Mouse (Mus musculus): ENCODE data around the gene Tmco5b. TPM values are rescaled to one million over a fixed set of nuclear protein-coding genes. Genes with fewer than 3 reads are reported as not detected.

Gene Tmco5b
- total and polyA plus RNA-seq, 3 experiments = not detected

GRCm38 (mm10) chr2:113302349-113303239 is 17.1 kb downstream of the Tmco5b start:
- Histone ChIP-seq H3K27ac (ENCODE audit: insufficient read depth, low read depth) (no peak overlapping the region), H3K79me2 (replicated peaks; ENCODE audit: control insufficient read depth, extremely low read depth, insufficient read depth, poor library complexity, severe bottlenecking) (no peaks in the 10 kb centered on the region), H3K9me3 (replicated peaks; ENCODE audit: low read length) (no peaks in the 10 kb centered on the region), H3K27me3 (replicated peaks) (no peaks in the 10 kb centered on the region), H3K4me1 (ENCODE audit: control insufficient read depth in 1 of 2, insufficient read depth in 2 of 2) (peaks cover 0 to 7% of the 10 kb centered on the region in 2 experiments; a peak in 2 of 4 replicates), H3K4me3 (replicated peaks in 1 of 3; ENCODE audit: low read depth in 2 of 3, low read length in 2 of 3, poor library complexity in 1 of 3) (no peak overlapping the region), H3K4me2 (ENCODE audit: insufficient read depth, low read depth, poor library complexity, severe bottlenecking) (peak overlapping the region; percentile 50; the same call in 1 of the 2 replicates), H3K36me3 (replicated peaks in 1 of 2; ENCODE audit: control insufficient read depth in 1 of 2, insufficient read depth in 1 of 2, low read length in 1 of 2) (no peaks in the 10 kb centered on the region), H3K9ac (ENCODE audit: insufficient read depth, low read depth) (no peak overlapping the region)
- TF ChIP-seq IRF4 (IDR thresholded peaks at IDR 0.05; ENCODE audit: low read depth, low read length) = no peak
- TF ChIP-seq MXI1 (IDR thresholded peaks at IDR 0.05; ENCODE audit: low read depth, low read length) = no peak
- TF ChIP-seq MYC (IDR thresholded peaks at IDR 0.05; ENCODE audit: low read depth, low read length) = peak; percentile 61; the same call in 1 of the 2 replicates
- peak; percentile 18 to 76; a peak in 3 of 4 replicates for TF ChIP-seq CTCF (conservative IDR thresholded peaks at IDR 0.05 in 1 of 2, IDR thresholded peaks at IDR 0.05 in 1 of 2; ENCODE audit: low read depth in 2 of 2, low read length in 2 of 2)
- TF ChIP-seq SMC3 (IDR thresholded peaks at IDR 0.05; ENCODE audit: low read depth, low read length) = peak; percentile 58
- TF ChIP-seq ZC3H11A (IDR thresholded peaks at IDR 0.05; ENCODE audit: low read depth, low read length) = no peak
- peak; percentile 74 for TF ChIP-seq RAD21 (IDR thresholded peaks at IDR 0.05; ENCODE audit: low read depth, low read length)
- no peak for TF ChIP-seq MEF2A (IDR thresholded peaks at IDR 0.05; ENCODE audit: borderline replicate concordance, low read depth, low read length)
- peak; percentile 46; the same call in 1 of the 2 replicates for TF ChIP-seq ELF1 (IDR thresholded peaks at IDR 0.05; ENCODE audit: low read depth, low read length)
- TF ChIP-seq HCFC1 (IDR thresholded peaks at IDR 0.05; ENCODE audit: low read depth, low read length) = no peak
- no peak for TF ChIP-seq ETS1 (conservative IDR thresholded peaks at IDR 0.05; ENCODE audit: low read depth, low read length)
- TF ChIP-seq ZNF384 (IDR thresholded peaks at IDR 0.05; ENCODE audit: low read depth, low read length) = no peak
- TF ChIP-seq USF2 (conservative IDR thresholded peaks at IDR 0.05; ENCODE audit: low read depth, low read length) = no peak
- no peak for TF ChIP-seq MAX (IDR thresholded peaks at IDR 0.05; ENCODE audit: low read length)
- TF ChIP-seq TCF12 (IDR thresholded peaks at IDR 0.05; ENCODE audit: low read depth, low read length) = no peak
- TF ChIP-seq JUND (conservative IDR thresholded peaks at IDR 0.05; ENCODE audit: low read depth, low read length) = no peak
- peak; percentile 81 for TF ChIP-seq BHLHE40 (IDR thresholded peaks at IDR 0.05; ENCODE audit: low read depth, low read length)
- TF ChIP-seq USF1 (IDR thresholded peaks at IDR 0.05; ENCODE audit: low read depth, low read length) = no peak
- no peak for TF ChIP-seq RCOR1 (conservative IDR thresholded peaks at IDR 0.05; ENCODE audit: low read depth, low read length)
- no peak for TF ChIP-seq E2F4 (IDR thresholded peaks at IDR 0.05; ENCODE audit: insufficient replicate concordance, low read depth, low read length)
- peak; percentile 62 for DNase-seq (ENCODE audit: extremely low read depth)
- dilution Hi-C loops (cut with MboI; ENCODE audit: extremely low pct_ligation_motif_present, extremely low pct_unique_long_range_greater_than_20kb, low sequenced_read_pairs) = no loop called here
- in situ Hi-C loops (cut with MboI; ENCODE audit: low pct_ligation_motif_present, low pct_unique_long_range_greater_than_20kb, low sequenced_read_pairs) = no loop called here
